Mouse (Mus musculus): ENCODE results near the gene Baz2b.
"Not testable (repeated sequence)": the region's sequence is repeated elsewhere in the genome, so short reads cannot be mapped to it uniquely, and the experiment has no call there.

Gene Baz2b

GRCm38 (mm10) chr2:60196841-60197240 is 12.8 kb downstream of the Baz2b start:
- no peak for DNase-seq

- DNase-seq = no peak
Observed at GRCm38 (mm10) chr2:60181696-60182095, 27.9 kb downstream of the Baz2b start.

GRCm38 (mm10) chr2:60177490-60177889 is 32.1 kb downstream of the Baz2b start:
- DNase-seq = no peak

- DNase-seq = no peak
Observed at GRCm38 (mm10) chr2:60176087-60176486, 33.6 kb downstream of the Baz2b start.

GRCm38 (mm10) chr2:60175078-60175477 is 34.6 kb downstream of the Baz2b start:
- DNase-seq = no peak

DNA sequence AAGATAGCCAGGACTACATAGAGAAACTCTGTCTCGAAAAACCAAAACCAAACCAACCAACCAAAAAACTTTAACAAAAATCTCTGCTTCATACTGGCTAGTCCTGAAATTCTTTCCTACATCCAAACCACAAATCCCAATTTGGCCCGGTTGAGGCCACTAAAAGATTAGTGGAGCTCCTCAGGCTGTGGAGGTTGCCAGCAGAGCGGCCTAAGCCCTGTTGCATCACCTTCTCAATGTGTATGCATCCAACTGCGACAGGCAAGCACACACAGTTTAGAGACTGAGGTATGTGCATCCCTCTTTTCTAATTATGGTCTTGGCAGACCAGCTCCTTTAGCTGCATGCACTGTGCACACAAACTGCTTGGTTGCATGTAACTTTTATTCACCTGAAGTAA is 36.0 kb downstream of the Baz2b start:
- DNase-seq = no peak

DNA sequence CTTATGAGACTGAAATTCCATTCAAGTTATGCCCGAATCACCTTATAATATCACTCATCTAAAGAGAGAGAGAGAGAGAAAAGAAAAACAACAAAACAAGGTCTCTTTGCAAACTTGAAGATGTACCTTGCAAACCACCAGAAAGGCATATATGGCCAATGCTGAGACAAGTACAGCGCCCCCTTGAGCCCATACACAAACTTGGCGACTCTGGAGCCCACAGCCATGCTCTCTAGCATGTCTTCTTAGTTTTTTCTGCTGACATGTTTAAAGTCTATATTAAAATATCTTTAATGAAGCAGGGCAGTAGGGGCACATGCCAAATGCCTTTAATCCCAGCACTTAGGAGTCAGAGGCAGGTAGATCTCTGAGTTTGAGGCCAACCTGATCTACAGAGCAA is 36.4 kb downstream of the Baz2b start:
- peak; percentile 26 for DNase-seq

GRCm38 (mm10) chr2:60172531-60172914 is 37.1 kb downstream of the Baz2b start:
- DNase-seq = no peak

GRCm38 (mm10) chr2:60171786-60172530 is 37.7 kb downstream of the Baz2b start:
- peak; percentile 7 for DNase-seq

DNA sequence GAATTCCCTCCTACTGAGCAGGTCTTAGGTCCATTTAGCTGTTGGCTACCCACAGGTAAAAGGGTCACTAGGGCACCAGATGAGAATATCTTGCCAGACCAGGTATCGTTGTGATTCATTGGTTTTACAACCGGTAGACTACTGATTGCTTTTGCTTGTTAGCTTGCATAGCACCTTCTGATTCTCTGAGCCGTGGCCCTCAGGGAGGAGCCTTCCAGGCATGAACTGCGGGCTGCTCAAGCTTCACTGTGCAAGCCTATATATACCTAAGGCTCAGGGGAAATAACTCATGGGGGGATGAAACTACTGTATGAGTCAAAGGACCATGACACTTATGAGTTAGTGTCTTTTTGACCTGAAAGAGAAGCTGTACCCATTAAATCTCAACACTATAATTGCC is 42.8 kb downstream of the Baz2b start:
- no peak for DNase-seq

GRCm38 (mm10) chr2:60165679-60166078 is 44.0 kb downstream of the Baz2b start:
- no peak for DNase-seq

- DNase-seq = peak; percentile 61
Observed at GRCm38 (mm10) chr2:60163744-60164143, 45.9 kb downstream of the Baz2b start.

GRCm38 (mm10) chr2:60152481-60152880 is 57.2 kb downstream of the Baz2b start:
- DNase-seq = no peak

DNA sequence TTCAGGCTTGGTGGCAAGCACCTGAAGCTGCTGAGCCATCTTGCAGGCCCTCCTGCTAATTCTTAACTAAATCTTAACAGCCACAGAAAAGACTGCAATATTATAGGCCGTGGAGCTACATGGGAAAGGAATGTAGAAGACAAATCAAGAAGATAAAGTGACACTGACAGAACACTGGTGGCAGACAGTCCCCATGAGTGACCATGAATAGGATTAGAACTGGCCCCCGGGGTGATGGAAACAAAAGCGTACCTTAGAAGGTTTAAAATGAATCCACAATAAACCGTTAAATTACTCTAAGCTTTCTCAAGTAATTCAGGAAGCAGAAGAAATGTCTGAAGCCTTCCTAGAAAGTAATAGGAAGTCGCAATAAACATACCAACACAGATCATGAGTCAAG is 61.0 kb downstream of the Baz2b start:
- no peak for DNase-seq

- DNase-seq = no peak
Observed at GRCm38 (mm10) chr2:60147428-60147827, 62.2 kb downstream of the Baz2b start.

- DNase-seq = no peak
Observed at GRCm38 (mm10) chr2:60145742-60146141, 63.9 kb downstream of the Baz2b start.

- DNase-seq = no peak
Observed at GRCm38 (mm10) chr2:60143383-60143782, 66.3 kb downstream of the Baz2b start.

DNA sequence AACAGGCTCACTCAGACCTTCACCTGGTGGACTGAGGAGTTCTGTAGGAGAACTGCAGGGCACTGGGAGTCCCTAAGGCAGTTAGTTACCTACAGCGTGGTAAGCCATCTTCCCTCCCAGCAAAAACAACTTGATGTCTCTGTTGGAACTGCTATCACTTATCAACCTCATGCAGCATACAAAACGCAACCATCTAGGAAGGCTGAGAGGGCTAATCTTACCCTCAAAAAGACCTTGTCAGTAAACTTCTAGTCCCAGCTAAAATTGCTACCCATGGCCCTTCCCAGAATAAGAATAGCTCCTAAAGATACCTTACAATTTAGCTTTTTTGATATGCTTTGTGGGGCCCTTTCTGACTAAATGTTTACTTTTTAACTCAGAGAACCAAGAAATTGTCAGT is 67.4 kb downstream of the Baz2b start:
- peak; percentile 47 for DNase-seq

DNA sequence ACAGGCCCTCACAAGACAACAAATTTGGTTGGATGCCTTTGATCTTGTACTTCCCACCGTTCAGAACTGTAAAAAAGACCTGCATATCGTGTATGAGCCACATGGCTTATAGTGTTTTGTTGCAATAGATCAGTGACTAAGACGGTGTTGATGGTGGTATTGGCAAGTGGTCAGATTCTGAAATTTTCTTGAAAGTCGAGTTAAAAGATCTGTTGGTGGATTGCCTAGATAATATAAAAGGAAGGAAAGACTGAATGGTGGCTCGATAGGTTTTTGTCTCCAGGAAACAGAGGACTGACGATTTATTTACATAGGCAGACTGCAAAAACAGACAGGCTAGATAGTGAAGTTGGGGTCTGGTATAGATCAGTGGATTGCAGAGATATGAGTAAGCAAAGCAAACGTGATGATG is 70.9 kb downstream of the Baz2b start:
- no peak for DNase-seq

GRCm38 (mm10) chr2:60135796-60136195 is 73.8 kb downstream of the Baz2b start:
- no peak for DNase-seq

GRCm38 (mm10) chr2:60134958-60135357 is 74.7 kb downstream of the Baz2b start:
- not testable (repeated sequence) for DNase-seq

DNA sequence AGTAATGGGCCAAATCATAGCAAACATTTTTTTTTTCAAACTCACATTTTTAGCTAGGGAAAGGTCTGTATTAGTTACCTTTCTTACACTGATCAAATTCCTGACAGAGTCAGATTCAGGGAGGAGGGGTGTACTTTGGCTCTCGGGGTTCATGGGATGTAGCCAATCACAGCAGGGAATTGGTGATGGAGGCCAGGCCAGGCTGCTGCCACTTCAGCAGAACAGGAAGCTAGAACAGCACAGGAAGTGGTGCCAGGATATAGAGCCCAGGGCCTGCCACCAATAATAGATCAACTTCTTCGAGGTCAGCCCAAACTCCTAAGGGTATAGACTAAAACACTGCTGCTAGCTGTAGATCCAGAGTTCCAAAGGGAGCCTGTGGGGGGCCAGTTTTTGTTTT is 76.6 kb downstream of the Baz2b start:
- no peak for DNase-seq

DNA sequence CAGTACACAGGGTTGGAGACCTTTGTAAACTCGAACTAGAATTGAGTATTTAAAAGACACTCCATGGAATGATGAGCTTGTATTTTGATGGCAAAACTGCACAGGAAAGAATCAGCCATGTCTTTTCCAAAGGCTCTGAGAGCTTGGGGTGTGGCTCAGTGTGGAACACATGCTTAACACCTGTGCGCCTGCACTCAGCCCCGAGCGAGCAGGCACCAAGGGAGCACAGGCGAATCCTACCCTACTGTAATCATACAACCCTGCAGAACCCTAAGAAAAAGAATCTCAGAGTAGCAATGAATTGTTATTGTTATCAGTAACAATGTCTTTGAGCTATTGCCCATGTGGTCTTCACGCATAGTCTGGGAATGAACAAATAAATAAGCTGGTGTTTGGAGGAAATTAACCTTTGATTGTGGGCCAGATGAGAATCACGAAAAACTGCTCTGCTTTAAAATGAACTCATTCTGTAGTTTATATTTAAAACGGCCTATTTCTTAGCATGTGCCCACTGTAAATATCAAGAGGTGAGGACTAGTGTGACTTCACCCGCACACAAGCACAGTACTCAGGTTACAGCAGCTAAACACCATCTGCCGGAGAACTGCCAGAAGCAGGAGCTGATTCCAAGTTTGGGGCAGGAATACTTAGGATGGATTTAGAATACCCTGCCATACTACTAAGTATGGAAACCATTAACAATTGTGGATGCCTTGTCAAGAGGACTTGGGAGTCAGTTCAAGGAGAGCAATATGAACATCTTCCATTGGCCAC is 77.2 kb downstream of the Baz2b start:
- no peak for DNase-seq

DNA sequence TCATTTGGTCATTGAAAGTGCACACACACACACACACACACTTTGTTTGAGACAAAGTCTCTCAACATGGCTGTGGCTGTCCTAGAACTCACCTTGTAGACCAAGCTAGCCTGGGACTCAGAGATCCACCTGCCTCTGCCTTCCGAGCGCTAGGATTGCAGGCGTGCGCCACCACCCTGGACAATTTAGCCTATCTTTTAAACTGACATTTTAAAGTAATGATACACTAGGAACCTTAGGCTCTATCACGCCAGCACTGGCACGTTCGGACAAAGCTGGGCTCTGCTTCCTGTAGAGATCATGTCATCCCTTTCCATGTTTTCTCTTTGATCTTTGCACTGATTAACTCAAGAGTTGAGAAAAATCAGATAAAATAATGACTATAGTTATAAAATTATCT is 81.0 kb downstream of the Baz2b start:
- no peak for DNase-seq
